Mouse (Mus musculus) forebrain, postnatal 0 days (tissue): ENCODE measurements around the gene Enoph1. TPM values are rescaled to one million over a fixed set of nuclear protein-coding genes. Genes with fewer than 3 reads are reported as not detected.

Source experiments
- ATAC-seq: fragments of 200-750 bp; cut with Nextera tagmentation; 2 replicates; pipeline ENCODE4 v1.8.0; 2017; ENCODE audit warnings: mild to moderate bottlenecking, moderate library complexity
- DNase-seq: peaks from one replicate; pipeline ENCODE4 v3.0.0-alpha.2; 2015
- H3K27ac ChIP-seq: fragments of 300-500 bp; sonication (generic); 2 replicates; pipeline ENCODE4 v1.5.1; 2014; ENCODE audit warnings: low read depth, mild to moderate bottlenecking, antibody characterized with exemption, low read length, moderate library complexity, mixed read lengths
- H3K27me3 ChIP-seq: fragments of 300-500 bp; sonication (generic); 2 replicates; pipeline ENCODE4 v1.6.1; 2014; ENCODE audit warnings: mild to moderate bottlenecking, low read length, mixed read lengths; ENCODE audit not compliant: insufficient read depth
- H3K36me3 ChIP-seq: fragments of 300-500 bp; sonication (generic); 2 replicates; pipeline ENCODE4 v1.6.1; 2014; ENCODE audit warnings: mild to moderate bottlenecking, moderate library complexity; ENCODE audit not compliant: insufficient read depth
- H3K4me1 ChIP-seq: fragments of 300-500 bp; sonication (generic); 2 replicates; pipeline ENCODE4 v1.6.1; 2014; ENCODE audit warnings: antibody characterized with exemption; ENCODE audit not compliant: insufficient read depth
- H3K4me2 ChIP-seq: fragments of 300-500 bp; sonication (generic); 2 replicates; pipeline ENCODE4 v1.6.1; 2014; ENCODE audit warnings: low read depth, mild to moderate bottlenecking, moderate library complexity
- H3K4me3 ChIP-seq: fragments of 300-500 bp; sonication (generic); 2 replicates; pipeline ENCODE4 v1.5.1; 2014; ENCODE audit warnings: low read depth, low read length, mixed read lengths
- H3K9ac ChIP-seq: fragments of 300-500 bp; sonication (generic); 2 replicates; pipeline ENCODE4 v1.6.1; 2014; ENCODE audit warnings: mild to moderate bottlenecking
- H3K9me3 ChIP-seq: fragments of 300-500 bp; sonication (generic); 2 replicates; pipeline ENCODE4 v1.6.1; 2016; ENCODE audit warnings: low read length
- CTCF ChIP-seq: sonication (generic); IDR thresholded peaks from 2 replicates; pipeline ENCODE4 v1.5.1; 2016; ENCODE audit warnings: antibody characterized with exemption, control low read depth, low read depth
- WGBS: fragments of 180-500 bp; shearing (Covaris S2); extraction: QIAGEN DNeasy Blood & Tissue Kit; methylation state at CpG from one replicate; pipeline ENCODE4 v1.1.7; 2014; 5-methylcytosine and 5-hydroxymethylcytosine counted together
- polyA plus RNA-seq: library from polyadenylated mRNA; unstranded; fragments of >200 nt; fragmentation: Nextera tagmentation; extraction: Ambion mirVana; gene quantifications from 2 replicates; pipeline ENCODE4 v1.2.1, GENCODE M21; 2015
- total RNA-seq: library from RNA; depleted of rRNA; stranded (reverse); fragments of >200 nt; gene quantifications from 2 replicates; pipeline ENCODE4 v1.2.3, GENCODE M21; 2014

The Enoph1 gene
- total and polyA plus RNA-seq, 2 experiments from 2014 or later: 58.6 to 67.6 TPM

GRCm38 (mm10) chr5:100038714-100039601 lies 827 bp upstream of the Enoph1 start:
- H3K27ac ChIP-seq: peak overlapping the region; percentile 100
- H3K4me1 ChIP-seq: peaks cover 10% of the 10 kb centered on the region; the same call in 1 of the 2 replicates

GRCm38 (mm10) chr5:100040281-100040784 lies 548 bp downstream of the Enoph1 start:
- peak overlapping the region; percentile 99 for H3K9ac ChIP-seq
- peaks cover 17% of the 10 kb centered on the region for H3K4me1 ChIP-seq
- DNase-seq: no peak
- 2% methylated on average over 19 of the region's 19 CpGs for WGBS
- H3K4me2 ChIP-seq: peak overlapping the region; percentile 81
- no peaks in the 10 kb centered on the region for H3K27me3 ChIP-seq
- peak; percentile 5 for ATAC-seq
- TF ChIP-seq CTCF: no peak
- H3K27ac ChIP-seq: peak overlapping the region; percentile 100
- peaks cover 8% of the 10 kb centered on the region for H3K36me3 ChIP-seq
- no peaks in the 10 kb centered on the region for H3K9me3 ChIP-seq
- peak overlapping the region; percentile 82 for H3K4me3 ChIP-seq

More at GRCm38 (mm10) chr5:100038714-100039601, 827 bp upstream of the Enoph1 start:
- DNase-seq: peak; percentile 98
- H3K4me2 ChIP-seq: peak overlapping the region; percentile 88
- WGBS: 3% methylated on average over 111 of the region's 113 CpGs
- H3K4me3 ChIP-seq: peak overlapping the region; percentile 82
- peak; percentile 74 for ATAC-seq
- peaks cover 19% of the 10 kb centered on the region for H3K36me3 ChIP-seq
- peak; percentile 97 for TF ChIP-seq CTCF
- peak overlapping the region; percentile 99 for H3K9ac ChIP-seq
- H3K27me3 ChIP-seq: no peaks in the 10 kb centered on the region
- H3K9me3 ChIP-seq: no peaks in the 10 kb centered on the region

GRCm38 (mm10) chr5:100041272-100041671 lies 1.5 kb downstream of the Enoph1 start:
- no peak for ATAC-seq
- Histone ChIP-seq H3K27me3 (no peaks in the 10 kb centered on the region), H3K4me2 (peak overlapping the region; percentile 81), H3K4me1 (peaks cover 17% of the 10 kb centered on the region), H3K27ac (no peak overlapping the region), H3K9ac (no peak overlapping the region), H3K9me3 (no peaks in the 10 kb centered on the region), H3K36me3 (peaks cover 8% of the 10 kb centered on the region), H3K4me3 (peak overlapping the region; percentile 82)
- no peak for DNase-seq
- 62% methylated on average over 4 of the region's 4 CpGs for WGBS
- TF ChIP-seq CTCF: no peak

- 89% methylated on average over 8 of the region's 8 CpGs for WGBS
- DNase-seq (no peak), ATAC-seq (no peak)
- Histone ChIP-seq H3K9ac (no peak overlapping the region), H3K4me3 (no peak overlapping the region), H3K9me3 (no peaks in the 10 kb centered on the region), H3K36me3 (peaks cover under 1% of the 10 kb centered on the region; the same call in 1 of the 2 replicates), H3K4me1 (peaks cover 17% of the 10 kb centered on the region), H3K4me2 (no peak overlapping the region), H3K27ac (no peak overlapping the region), H3K27me3 (no peaks in the 10 kb centered on the region)
- TF ChIP-seq CTCF: no peak
These were observed 2.7 kb downstream of the Enoph1 start for GRCm38 (mm10) chr5:100042467-100042866.

GRCm38 (mm10) chr5:100043361-100043760 lies 3.6 kb downstream of the Enoph1 start:
- Histone ChIP-seq H3K27me3 (no peaks in the 10 kb centered on the region), H3K4me2 (no peak overlapping the region), H3K4me3 (no peak overlapping the region), H3K36me3 (no peaks in the 10 kb centered on the region; the same call in 1 of the 2 replicates), H3K9me3 (no peaks in the 10 kb centered on the region), H3K27ac (no peak overlapping the region), H3K4me1 (peaks cover 24% of the 10 kb centered on the region), H3K9ac (no peak overlapping the region)
- TF ChIP-seq CTCF: 0 out of 2 replicates have a peak, but pooled peaks have one; percentile 17
- ATAC-seq (no peak), DNase-seq (peak; percentile 63)
- 37% methylated on average over 5 of the region's 5 CpGs for WGBS

DNA sequence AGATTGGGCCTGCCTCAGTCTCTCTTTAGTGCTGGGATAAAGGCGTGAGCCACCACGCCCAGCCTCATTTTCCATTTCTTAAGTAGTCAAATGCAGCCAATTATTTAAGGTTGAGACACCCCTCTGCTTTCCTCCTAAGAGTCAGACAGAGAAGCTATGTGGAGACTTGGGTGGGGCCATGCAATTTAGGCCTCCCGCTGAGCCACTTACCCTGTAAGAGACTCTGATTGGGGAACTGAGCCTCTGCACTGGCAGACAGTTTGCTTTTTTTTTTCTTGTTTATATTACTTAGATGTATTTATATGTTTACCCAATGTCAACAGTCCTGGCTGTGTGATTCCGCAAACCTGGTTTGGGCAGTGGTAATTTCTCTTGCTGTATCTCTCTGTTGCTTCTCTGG lies 4.2 kb downstream of the Enoph1 start:
- Histone ChIP-seq H3K9ac (no peak overlapping the region), H3K9me3 (no peaks in the 10 kb centered on the region), H3K27ac (no peak overlapping the region), H3K27me3 (no peaks in the 10 kb centered on the region), H3K4me3 (no peak overlapping the region), H3K4me2 (no peak overlapping the region), H3K4me1 (peaks cover 24% of the 10 kb centered on the region), H3K36me3 (no peaks in the 10 kb centered on the region; the same call in 1 of the 2 replicates)
- WGBS: 76% methylated on average over 4 of the region's 4 CpGs
- no peak for ATAC-seq
- no peak for TF ChIP-seq CTCF
- DNase-seq: no peak

- DNase-seq: no peak
- H3K4me1 ChIP-seq: peaks cover 24% of the 10 kb centered on the region
These were observed 4.8 kb downstream of the Enoph1 start for GRCm38 (mm10) chr5:100044621-100045020.

More at GRCm38 (mm10) chr5:100044621-100045020, 4.8 kb downstream of the Enoph1 start:
- Histone ChIP-seq H3K4me3 (no peak overlapping the region), H3K9ac (no peak overlapping the region), H3K27me3 (no peaks in the 10 kb centered on the region), H3K36me3 (no peaks in the 10 kb centered on the region; the same call in 1 of the 2 replicates), H3K9me3 (no peaks in the 10 kb centered on the region), H3K27ac (no peak overlapping the region), H3K4me2 (no peak overlapping the region)
- no peak for ATAC-seq
- 66% methylated on average over 5 of the region's 5 CpGs for WGBS
- TF ChIP-seq CTCF: no peak
